Mouse (Mus musculus) CD8-positive naive resting alpha-beta T cell, adult 2 months (primary cell): Measurements from ENCODE around the gene Ibsp.

ENCODE experiments used
- DNase-seq, 2 experiments: peaks; one replicate each; pipeline ENCODE4 v3.0.0; 2022; ENCODE audit warnings: low read depth in 2 of 2, low spot score in 2 of 2

Ibsp gene

DNA sequence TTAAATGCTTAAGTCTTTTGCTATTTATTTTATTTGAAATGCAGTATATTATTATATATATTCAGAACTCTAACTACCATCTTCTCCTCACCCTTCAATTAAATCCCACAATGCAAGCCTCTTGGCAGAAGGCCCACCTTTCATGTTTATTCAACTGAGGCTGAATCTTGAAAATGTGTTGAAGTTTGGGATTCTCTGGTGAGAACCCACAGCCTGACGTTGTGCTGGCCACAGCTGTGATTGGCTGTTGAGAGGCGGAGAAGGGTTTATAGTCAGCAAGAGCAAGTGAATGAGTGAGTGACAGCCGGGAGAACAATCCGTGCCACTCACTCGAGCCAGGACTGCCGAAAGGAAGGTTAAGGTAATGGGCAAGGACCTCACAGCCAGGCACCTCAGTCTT lies at the start of gene Ibsp:
Gene Ibsp (plus strand): TSS at position 178 of the 400 bp plus-strand sequence.
- DNase-seq = no peak

DNA sequence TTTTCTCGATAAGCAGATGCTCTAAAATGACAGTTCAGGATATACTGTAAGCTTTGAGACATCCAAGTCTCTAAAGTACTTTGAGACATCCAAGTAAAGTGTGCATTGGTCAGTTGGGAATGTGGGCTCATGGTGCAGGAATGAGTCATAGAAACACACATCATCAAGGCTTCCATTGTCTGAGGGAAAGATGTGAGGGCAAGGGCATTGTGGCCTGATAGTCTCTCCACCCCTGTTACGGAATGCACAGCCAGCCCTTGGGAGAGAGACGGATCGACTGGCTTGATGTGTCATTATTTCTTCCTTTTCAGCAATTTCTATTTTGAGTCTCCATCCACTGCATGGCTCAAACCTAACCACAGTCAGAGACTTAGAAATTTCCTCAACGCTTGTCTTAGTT lies 47.2 kb upstream of the Ibsp start:
- no peak for DNase-seq

DNA sequence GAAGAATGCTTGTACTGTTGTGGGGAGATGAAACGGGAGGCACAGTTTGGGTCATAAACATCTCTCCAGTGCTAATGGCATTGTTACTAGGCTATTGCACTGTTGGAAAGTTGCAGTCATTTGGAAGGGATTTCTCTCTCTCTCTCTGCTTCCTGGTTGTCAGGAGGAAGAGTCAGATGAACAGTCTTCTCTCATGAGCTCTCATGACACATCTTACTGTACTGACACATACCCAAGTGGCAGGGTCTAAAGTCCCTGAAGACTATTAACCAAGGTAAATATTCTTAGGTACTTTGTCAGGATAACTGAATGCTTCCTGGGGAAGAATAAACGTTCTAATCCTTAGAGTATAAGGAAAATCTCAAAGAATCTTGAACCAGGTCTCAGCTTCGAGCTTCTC lies 42.4 kb upstream of the Ibsp start:
- DNase-seq = no peak

DNA sequence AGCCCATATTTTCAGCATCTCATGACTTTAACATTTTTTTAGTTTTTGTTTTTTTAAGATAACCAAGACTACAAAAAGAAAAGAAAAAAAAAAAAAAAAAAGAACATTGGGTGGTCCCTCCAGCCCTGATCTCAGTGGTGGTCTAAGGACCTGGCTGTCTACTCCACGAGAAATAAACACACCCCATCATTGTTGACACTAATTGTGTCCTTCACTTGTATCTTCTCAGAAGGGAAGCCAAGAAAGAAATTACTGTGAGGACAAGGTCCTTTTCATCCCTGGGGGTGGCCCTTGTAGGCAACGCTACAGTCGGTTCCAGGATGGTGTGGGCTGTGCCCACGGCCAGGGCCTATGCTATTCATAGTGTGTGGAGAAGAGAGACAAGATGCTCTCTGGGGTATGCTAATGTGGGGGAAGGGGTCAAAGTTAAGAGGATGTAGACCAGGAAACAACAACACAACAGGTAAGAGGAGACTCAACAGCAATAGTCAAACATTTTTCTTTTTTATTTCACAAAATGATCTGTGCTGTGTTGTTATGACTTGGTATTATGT lies 37.0 kb upstream of the Ibsp start:
- no peak for DNase-seq

DNA sequence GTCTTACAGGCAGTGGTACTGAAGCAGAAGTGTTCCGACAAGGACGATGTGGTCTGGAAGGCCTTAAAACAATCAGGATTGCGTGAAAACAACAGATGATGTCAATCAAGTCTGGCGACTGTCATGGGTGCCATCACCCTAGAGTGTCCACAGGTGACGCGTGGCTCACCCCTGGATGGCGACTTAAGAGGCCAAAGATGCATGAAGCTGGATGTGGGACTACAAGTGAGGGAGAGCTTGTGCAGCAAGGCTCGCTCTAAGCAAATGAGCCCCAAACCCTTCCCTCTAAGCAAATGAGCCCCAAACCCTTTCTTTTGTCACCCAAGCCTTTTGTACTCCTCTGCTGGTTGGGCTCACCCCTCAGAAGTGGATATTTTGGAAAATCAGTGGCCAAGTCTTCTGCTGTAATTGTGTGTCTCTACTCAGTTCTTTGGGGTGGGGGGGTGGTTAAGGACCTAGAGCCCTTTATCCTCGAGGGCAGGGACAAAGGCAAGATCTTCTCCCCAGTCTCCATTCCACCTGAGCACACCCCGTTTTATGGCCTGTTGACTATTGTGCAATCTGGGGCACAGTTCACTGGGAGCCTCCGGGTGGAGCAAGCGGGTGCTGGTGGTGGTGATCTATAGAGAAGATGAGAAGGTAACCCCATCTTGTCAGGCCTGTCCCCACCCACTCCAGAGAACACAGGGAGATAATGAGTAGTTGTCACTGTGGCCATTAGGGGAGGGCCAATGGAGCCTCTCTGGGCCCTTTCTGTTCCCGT lies 35.8 kb upstream of the Ibsp start:
- DNase-seq = no peak

DNA sequence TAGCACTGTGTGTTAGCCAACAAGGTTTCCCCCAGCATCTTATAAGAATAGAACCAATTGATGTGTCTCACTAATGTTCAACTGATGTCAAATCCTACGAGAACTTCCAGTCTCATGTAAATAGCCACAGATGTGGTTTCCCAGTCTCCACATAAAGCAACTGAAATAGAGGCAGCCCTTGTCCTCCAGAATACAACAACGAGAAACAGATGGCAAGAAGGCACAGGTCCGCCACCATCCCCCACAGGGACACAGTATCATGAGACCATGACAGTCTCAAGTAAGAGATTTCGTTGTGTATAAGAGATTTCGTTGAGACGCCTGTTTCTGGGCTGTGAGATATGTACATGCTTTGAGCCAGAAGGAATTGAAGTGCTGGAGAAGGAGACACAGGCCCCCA lies 4.8 kb upstream of the Ibsp start:
- DNase-seq = no peak

DNA sequence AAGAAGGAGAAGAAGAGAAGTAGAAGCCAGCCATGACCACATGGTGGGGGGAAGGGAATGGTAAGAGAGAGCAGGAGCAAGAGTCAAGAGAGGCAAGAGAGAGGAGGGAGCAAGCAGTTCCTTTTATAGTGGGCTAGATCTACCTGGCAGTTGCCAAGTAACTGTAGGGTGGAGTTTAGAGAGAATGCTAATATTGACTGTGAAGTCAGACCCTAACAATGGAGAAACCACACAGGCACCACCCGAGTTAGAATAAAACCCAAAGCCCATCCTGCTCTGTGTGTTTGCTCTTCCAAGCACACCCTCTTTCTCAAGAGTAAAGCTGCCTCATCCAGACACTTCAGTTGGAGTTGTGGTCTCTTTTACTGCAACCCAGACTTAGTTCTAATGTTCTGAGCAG lies 15.1 kb downstream of the Ibsp start:
- DNase-seq = no peak

DNA sequence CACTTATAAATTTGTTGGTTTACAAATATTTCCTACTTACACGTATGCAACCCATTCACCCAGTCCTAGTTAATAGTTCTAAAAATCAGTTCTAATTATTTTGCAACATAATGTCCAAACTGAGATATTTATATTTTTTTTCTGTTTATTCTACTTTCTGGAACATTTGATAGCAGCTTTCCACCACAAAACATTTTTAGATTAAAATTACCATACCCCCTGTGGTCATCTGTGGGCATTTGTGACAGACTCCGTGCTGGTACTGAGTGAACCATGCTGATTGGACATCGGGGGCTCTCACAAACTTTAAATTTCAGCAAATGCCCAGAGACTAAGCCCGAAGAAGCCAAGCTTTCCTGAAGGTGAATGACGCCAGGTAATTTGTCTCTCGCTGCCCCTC lies 26.1 kb downstream of the Ibsp start, which contains the start of gene Mepe:
Gene Mepe (plus strand): TSS at position 301 of the 400 bp plus-strand sequence.
- DNase-seq = no peak

DNA sequence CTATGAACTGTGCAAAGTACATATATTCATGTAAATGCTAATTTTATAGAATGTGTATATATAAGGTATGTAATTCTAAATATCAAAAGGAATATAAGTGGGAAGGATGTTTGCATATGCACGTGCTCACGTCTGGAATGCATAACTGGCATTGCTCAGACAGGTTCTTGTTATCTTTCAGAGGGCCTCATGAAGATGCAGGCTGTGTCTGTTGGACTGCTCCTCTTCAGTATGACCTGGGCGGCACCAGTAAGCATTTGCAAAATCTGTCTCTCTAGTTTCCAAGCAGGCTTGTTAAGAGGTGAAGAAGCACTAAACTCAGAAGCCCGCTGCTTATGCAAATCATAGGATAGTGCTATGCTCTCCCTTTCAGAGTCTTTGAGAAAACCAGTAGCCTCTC lies 27.9 kb downstream of the Ibsp start:
- no peak for DNase-seq

DNA sequence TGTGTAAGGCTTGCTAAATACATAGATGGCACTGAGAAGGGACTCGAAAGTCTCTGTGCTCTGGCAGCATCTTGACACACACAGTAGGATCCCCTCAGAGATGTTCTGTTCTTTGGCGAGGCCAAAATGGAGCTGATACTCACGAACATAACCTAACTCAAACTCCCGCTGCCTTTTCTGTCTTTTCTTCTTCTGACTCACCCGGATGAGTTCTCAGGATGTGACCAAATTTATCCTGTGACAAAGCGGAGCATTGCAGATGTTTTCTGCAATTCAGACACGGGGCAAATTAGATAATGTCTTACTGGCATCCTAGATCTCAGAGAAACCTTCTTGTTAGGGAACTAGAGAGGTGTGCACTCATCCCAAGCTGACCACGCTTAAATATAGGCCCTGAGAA lies 28.4 kb downstream of the Ibsp start:
- no peak for DNase-seq

DNA sequence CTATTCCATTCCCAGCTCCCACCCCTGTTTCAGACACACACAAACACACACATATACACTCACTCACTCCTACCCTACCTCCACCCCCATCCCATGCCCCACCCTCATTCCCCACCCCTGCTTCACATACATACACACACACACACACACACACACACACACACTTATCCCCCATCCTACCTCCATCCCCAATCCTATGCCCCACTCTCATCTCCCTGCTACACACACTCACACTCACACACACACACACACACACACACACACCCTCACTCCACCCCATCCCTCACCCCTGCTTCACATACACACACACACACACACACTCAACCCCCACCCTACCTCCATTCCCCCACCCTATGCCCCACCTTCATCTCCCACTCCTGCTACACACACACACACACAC lies 28.9 kb downstream of the Ibsp start:
- DNase-seq = no peak

DNA sequence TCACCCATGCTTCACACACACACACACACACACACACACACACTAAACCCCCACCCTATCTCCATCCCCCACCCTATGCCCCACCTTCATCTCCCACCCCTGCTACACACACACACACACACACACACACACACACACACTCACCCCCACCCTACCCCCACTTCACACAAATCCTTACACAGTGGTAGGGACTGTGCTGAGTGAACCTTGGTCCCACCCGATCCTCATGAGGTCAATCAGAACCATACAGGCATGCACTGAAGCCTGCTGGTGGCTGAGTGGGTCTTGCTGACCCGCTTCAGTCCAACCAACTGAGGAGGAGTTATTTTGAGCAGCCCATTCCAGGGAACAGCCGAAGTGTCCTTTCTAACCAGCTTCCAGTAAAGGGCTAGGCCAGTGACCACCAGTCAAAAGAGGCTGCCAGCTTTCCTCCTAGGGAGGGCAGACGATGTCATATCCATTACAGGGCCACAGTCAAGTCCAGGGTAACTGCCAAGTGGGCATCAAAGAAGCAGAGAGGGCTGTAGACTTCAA lies 29.4 kb downstream of the Ibsp start:
- DNase-seq = no peak

DNA sequence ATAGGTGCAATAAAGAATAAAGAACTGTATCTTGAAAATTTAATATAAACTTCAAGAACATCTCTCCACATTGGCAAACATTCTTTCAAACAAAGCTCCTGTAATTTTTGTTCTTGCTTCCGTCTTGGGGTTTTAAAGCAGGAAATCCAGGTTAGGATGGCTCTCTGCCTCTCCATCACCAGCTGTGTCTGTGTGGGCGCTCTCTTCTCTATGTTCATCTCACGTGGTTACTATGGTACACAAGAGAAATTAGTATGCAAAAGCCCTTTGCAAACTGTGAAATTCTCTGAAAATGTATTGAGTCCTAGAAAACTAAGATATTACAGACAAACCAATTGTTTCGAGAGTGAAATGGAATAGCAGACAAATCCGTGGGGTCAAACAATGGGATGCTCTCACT lies 30.4 kb downstream of the Ibsp start:
- no peak for DNase-seq

DNA sequence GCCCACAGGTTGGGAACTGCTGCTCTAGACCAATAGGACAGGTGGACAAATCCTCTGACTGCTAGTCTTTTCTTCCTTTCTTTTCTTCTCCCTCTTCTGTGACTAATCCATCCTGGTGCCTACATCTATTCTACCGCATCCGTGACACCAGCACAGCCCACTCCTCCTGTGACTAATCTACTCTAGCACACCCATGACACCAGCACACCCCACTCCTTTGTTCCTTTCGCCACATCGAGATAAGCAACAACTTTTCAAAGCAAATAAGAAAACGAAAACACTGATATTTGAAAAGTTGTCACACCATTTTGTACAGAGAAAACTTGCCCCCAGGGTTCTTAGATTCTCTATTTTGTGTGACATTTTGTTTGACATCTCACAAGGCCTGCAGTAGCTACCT lies 31.1 kb downstream of the Ibsp start:
- no peak for DNase-seq

DNA sequence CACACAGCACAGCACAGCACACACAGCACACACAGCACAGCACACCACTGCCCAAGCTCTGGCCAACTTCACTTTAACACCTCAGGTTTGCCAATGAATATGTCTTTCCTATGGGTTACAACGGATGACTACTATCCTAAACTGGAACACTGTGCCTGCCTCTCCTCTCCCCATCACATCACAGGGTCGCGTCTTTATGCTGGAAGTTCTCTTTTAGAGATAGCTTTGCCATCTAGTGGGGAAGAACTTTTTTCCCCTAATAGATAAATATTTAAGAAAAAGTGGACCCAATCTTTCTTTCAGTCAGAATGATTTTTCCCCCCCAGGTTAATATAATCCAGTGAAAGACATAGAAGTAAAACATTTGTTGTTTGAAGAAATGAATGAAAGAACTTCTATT lies 33.3 kb downstream of the Ibsp start:
- no peak for DNase-seq

DNA sequence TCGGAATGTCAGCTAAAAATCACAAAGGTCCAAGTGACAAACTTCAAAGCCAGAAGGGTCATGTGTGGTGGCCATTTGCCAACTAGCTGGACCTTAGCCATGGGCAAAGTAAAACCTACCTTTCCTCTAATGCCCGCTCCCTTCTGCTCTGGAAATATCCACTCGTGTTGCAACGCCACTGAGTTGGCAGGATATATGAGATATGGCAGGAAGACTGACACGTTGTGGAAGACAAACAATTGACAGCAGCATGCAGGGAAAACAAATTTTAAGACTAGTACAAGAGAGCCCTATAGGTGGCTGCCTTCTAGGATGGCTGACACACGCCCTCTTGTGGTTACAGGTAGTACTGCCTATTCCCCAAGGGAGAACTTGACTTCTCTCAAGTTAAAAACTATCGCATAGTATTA lies 34.3 kb downstream of the Ibsp start:
- DNase-seq = no peak

DNA sequence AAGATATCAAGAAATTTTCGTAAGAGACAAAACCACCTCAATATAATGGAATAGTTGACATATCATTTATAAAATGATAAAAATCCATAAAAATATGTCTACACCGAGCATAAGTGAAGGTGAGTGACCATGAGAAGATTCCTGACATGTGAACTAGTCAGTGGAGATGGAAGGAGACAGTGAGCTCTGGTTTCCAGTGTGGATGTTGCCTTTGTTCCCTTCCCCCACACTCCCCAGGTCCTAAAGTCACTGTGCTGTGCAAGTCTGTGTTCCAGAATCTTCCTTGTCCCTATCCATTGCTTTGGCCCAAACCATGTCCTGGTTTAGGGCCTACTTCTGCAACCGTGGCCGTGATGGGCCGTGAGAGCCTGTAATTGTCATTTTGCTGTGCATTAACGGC lies 34.7 kb downstream of the Ibsp start:
- DNase-seq = no peak

DNA sequence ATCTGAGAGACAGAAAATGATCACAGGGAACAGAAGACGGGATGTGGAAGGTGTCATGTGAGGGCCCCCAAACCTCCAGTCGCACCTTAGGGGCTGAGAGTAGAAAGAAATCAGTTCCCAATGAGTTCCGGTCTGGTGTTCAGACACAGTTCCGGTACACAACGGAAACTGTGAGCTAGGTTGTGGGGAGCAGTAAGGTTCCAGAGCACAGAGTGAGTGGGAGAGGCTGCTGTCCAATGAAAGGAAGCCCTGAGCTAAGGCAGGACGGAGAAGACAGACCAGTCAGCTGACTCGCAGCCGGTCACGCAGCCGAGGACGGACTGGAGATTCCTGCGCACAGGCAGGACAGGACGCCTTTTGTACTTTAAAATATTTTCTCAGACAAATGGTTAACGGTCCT lies 35.5 kb downstream of the Ibsp start:
- DNase-seq = no peak

DNA sequence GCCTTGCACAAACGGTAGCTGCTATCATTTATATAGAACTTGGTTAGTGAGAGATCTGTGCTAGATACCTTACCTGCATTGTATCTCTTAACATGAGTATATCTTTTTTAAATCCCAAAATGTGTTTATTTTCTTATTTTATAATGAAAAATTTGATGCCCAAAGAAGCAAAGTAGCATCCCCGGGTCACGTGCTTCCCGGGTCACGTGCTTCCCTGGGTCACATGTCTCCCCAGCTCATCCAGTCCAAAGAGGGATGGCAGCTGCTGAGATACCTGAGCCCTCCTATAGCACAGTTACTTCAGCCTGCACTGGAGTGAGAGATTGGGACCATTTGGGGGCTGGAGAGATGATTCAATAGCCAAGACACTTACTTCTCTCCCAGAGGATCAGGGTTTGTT lies 37.0 kb downstream of the Ibsp start:
- DNase-seq = no peak

DNA sequence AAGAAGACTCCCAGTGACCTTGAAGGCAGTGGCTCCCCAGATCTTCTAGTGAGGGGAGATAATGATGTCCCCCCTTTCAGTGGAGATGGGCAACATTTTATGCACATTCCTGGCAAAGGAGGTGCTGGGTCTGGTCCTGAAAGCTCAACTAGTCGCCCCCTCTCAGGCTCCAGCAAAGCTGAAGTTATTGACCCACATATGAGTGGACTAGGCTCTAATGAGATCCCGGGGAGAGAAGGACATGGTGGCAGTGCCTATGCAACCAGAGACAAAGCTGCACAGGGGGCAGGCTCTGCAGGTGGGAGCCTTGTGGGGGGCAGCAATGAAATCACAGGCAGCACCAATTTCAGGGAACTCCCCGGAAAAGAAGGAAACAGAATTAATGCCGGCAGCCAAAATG lies 38.5 kb downstream of the Ibsp start:
- no peak for DNase-seq

DNA sequence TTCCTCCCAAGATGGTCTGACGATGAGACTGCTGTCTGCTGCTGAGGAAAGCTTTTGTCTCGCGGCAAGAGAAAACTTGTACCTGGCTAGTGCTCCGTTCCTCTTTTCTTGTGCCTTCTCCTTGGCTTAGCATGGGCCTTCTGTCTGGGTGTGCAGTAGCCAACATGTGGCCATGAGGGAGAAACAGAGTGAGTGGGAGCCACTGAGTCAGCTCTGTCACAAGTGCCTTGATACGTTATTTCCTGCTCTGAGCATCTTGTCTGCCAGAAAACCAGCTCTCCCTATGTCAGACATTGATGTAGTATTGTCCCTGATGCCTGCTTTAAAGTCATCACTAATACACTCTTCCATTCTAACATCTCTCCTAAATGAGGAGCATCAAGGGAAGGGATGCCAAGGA lies 40.0 kb downstream of the Ibsp start:
- no peak for DNase-seq

DNA sequence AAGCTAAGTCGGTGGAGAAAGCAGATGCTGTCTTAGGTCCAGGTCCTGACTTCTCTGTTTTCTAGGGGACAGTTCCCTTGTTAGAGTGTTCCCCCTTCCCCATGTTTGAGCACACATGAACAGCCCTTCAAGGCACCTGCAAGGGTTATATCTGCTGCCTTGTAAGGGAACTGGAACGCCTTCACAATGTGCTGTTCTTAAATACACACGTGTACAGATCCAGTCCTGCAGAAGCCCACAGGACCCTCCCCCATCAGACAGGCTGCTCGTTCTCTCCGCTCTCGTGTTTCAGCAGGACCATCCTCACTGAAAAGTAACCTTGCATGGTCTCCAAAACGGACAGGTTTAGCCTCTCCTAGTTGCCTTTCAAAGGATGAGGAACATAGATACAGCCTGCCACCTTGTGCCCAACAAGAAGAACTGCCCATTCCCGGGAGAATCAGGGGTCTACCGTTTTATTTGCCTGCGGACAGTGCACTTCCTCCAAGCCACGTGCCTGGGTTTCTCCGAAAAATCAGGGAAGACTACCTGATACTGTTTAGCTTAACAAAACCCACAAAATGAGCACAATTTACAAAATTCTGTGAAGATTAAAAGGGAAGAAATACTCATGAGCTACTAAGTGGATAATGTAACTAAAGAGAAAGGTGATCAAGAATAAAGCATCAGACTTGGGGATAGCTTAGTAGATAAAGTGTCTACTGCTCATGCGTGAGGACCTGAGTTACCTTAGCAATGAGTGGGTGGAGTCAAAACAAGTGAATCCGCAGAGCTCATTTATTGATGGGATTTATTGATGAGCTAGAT lies 40.9 kb downstream of the Ibsp start:
- no peak for DNase-seq
